Mouse (Mus musculus): Measurements from ENCODE around the gene Mast1. TPM values are rescaled to one million over a fixed set of nuclear protein-coding genes. Genes with fewer than 3 reads are reported as not detected.

Gene Mast1
- 0.08 TPM in 1 of 2 replicates, not detected in the other for total RNA-seq (2014; rRNA removed; ENCODE audit: low replicate concordance)
- polyA plus RNA-seq (2015; fragmentation: Nextera tagmentation; extraction: Ambion mirVana), result 0.05 TPM in 1 of 2 replicates, not detected in the other

- Histone ChIP-seq H3K27me3 (ENCODE audit: control insufficient read depth, insufficient read depth, low read length) (peaks cover 68% of the 10 kb centered on the region), H3K9ac (replicated peaks; ENCODE audit: low read depth, low read length) (no peak within 1 kb of the TSS), H3K36me3 (replicated peaks; ENCODE audit: control insufficient read depth, insufficient read depth, low read length) (no peaks in the 10 kb centered on the region), H3K4me2 (ENCODE audit: low read depth, low read length) (peak within 1 kb of the TSS; percentile 66), H3K27ac (ENCODE audit: low read depth) (no peak within 1 kb of the TSS), H3K4me1 (ENCODE audit: control insufficient read depth, insufficient read depth) (0 out of 2 replicates have a peak, but pooled peaks cover 6% of the 10 kb centered on the region), H3K9me3 (replicated peaks; ENCODE audit: control insufficient read depth, low read length) (no peaks in the 10 kb centered on the region), H3K4me3 (ENCODE audit: low read depth, low read length) (peak within 1 kb of the TSS; percentile 43)
- ATAC-seq (ENCODE audit: insufficient read depth, low read depth) (peak; percentile 57), DNase-seq (ENCODE audit: low spot score) (peak; percentile 50)
- under 1% methylated on average over 42 of the region's 50 CpGs for WGBS
- TF ChIP-seq EP300 (IDR thresholded peaks at IDR 0.05; ENCODE audit: low read depth) (no peak), CTCF (IDR thresholded peaks at IDR 0.05; ENCODE audit: low read depth) (0 out of 2 replicates have a peak, but pooled peaks have one; percentile 31)
Observed at GRCm38 (mm10) chr8:84936962-84937546, at the start of gene Mast1. TSS of gene Mast1 (minus strand) at chr8:84937359.

GRCm38 (mm10) chr8:84986379-84986945, 49.3 kb upstream of the Mast1 start:
- Histone ChIP-seq H3K27me3 (ENCODE audit: control insufficient read depth, insufficient read depth, low read length) (no peaks in the 10 kb centered on the region), H3K4me3 (ENCODE audit: low read depth, low read length) (peak overlapping the region; percentile 54), H3K9me3 (replicated peaks; ENCODE audit: control insufficient read depth, low read length) (no peaks in the 10 kb centered on the region), H3K4me2 (ENCODE audit: low read depth, low read length) (peak overlapping the region; percentile 87), H3K36me3 (replicated peaks; ENCODE audit: control insufficient read depth, insufficient read depth, low read length) (no peaks in the 10 kb centered on the region), H3K9ac (replicated peaks; ENCODE audit: low read depth, low read length) (peak overlapping the region; percentile 48; the same call in 1 of the 2 replicates), H3K4me1 (ENCODE audit: control insufficient read depth, insufficient read depth) (peaks cover 32% of the 10 kb centered on the region), H3K27ac (ENCODE audit: low read depth) (peak overlapping the region; percentile 75)
- WGBS, result 31% methylated on average over 8 of the region's 8 CpGs
- DNase-seq (ENCODE audit: low spot score), result no peak
- no peak for ATAC-seq (ENCODE audit: insufficient read depth, low read depth)
- no peak for TF ChIP-seq EP300 (IDR thresholded peaks at IDR 0.05; ENCODE audit: low read depth)
- no peak for TF ChIP-seq CTCF (IDR thresholded peaks at IDR 0.05; ENCODE audit: low read depth)

GRCm38 (mm10) chr8:84985684-84986378, 48.7 kb upstream of the Mast1 start:
- H3K4me2 ChIP-seq (ENCODE audit: low read depth, low read length), result peak overlapping the region; percentile 87
- WGBS, result under 1% methylated on average over 53 of the region's 53 CpGs
- DNase-seq (ENCODE audit: low spot score), result peak; percentile 72
- H3K4me1 ChIP-seq (ENCODE audit: control insufficient read depth, insufficient read depth), result peaks cover 34% of the 10 kb centered on the region
- peak overlapping the region; percentile 48 for H3K9ac ChIP-seq (replicated peaks; ENCODE audit: low read depth, low read length)
- no peaks in the 10 kb centered on the region for H3K27me3 ChIP-seq (ENCODE audit: control insufficient read depth, insufficient read depth, low read length)
- no peaks in the 10 kb centered on the region for H3K36me3 ChIP-seq (replicated peaks; ENCODE audit: control insufficient read depth, insufficient read depth, low read length)
- peak overlapping the region; percentile 75 for H3K27ac ChIP-seq (ENCODE audit: low read depth)
- ATAC-seq (ENCODE audit: insufficient read depth, low read depth), result peak; percentile 12
- H3K9me3 ChIP-seq (replicated peaks; ENCODE audit: control insufficient read depth, low read length), result no peaks in the 10 kb centered on the region
- peak overlapping the region; percentile 54 for H3K4me3 ChIP-seq (ENCODE audit: low read depth, low read length)
- TF ChIP-seq EP300 (IDR thresholded peaks at IDR 0.05; ENCODE audit: low read depth) (no peak), CTCF (IDR thresholded peaks at IDR 0.05; ENCODE audit: low read depth) (0 out of 2 replicates have a peak, but pooled peaks have one; percentile 4)

- TF ChIP-seq EP300 (IDR thresholded peaks at IDR 0.05; ENCODE audit: low read depth) (no peak), CTCF (IDR thresholded peaks at IDR 0.05; ENCODE audit: low read depth) (no peak)
- Histone ChIP-seq H3K27ac (ENCODE audit: low read depth) (peak overlapping the region; percentile 75), H3K27me3 (ENCODE audit: control insufficient read depth, insufficient read depth, low read length) (no peaks in the 10 kb centered on the region), H3K4me2 (ENCODE audit: low read depth, low read length) (peak overlapping the region; percentile 87), H3K4me1 (ENCODE audit: control insufficient read depth, insufficient read depth) (peaks cover 38% of the 10 kb centered on the region), H3K4me3 (ENCODE audit: low read depth, low read length) (peak overlapping the region; percentile 54), H3K9me3 (replicated peaks; ENCODE audit: control insufficient read depth, low read length) (no peaks in the 10 kb centered on the region), H3K36me3 (replicated peaks; ENCODE audit: control insufficient read depth, insufficient read depth, low read length) (no peaks in the 10 kb centered on the region), H3K9ac (replicated peaks; ENCODE audit: low read depth, low read length) (peak overlapping the region; percentile 48; the same call in 1 of the 2 replicates)
- DNase-seq (ENCODE audit: low spot score), result no peak
- 5% methylated on average over 23 of the region's 23 CpGs for WGBS
- no peak for ATAC-seq (ENCODE audit: insufficient read depth, low read depth)
Observed at GRCm38 (mm10) chr8:84985049-84985683, 48.0 kb upstream of the Mast1 start.
